Mouse (Mus musculus) right cerebral cortex, postnatal 10 days (tissue): Measurements from ENCODE around the gene Stat4.
A peak's percentile ranks its signal among the peaks of the same experiment; 100 is the strongest.

ENCODE experiments used
- DNase-seq, 2 experiments: peaks; one replicate each; pipeline ENCODE4 v3.0.0; 2021; ENCODE audit warnings: low spot score in 2 of 2

Gene Stat4

DNA sequence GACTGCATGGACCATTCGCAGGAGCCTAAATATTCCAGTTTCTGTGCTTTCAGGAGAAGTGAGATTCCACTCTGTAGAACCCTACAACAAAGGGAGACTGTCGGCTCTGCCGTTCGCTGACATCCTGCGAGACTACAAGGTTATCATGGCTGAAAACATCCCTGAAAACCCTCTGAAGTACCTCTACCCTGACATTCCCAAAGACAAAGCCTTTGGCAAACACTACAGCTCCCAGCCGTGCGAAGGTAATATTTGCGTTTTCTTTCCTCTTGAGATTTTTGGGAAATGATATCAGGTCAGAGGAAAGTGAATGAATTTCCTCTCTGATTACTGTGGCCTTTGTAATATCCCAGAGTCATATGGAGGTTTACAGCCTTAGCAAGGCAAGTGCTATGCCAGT, 115.8 kb downstream of the Stat4 start:
- no peak for DNase-seq

DNA sequence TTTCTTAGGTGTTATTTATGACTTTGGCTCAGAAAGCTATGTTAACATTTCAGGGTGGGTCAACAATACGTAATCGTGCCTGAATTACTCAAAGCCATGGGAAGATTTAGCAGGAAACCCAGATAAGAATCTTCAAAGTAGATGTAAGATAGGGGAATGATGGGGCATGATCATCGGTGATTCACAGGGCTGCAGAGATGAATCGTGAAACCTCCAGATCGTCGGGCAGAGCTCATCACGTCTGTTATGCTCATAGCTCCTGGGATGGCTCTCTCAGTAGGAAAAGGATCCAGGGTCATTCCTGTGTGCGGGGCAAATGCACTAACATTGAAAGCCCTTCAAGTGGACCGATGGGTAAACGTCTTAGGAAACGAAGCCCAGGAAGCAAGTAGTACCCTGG, 120.3 kb downstream of the Stat4 start:
- DNase-seq, result no peak

DNA sequence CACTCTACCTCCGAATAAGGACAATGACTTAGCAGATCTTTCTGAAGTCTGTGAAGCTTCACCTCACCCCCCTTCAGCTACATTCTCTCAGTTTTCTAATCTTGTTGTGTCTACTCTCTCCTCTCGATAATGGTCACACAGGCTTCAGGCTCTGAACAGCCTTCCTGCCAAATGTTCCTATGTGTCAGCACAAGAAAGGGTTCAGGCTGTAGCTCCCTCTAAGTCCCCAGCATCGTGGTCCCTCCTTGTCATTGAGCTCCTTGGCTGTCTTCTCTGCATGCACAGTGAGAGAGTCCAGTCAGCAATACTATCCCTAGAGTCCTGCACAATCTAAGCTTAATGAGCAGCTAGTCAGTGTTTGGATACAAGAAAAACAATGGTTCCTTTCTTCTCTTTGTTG, 124.3 kb downstream of the Stat4 start:
- DNase-seq, result no peak

DNA sequence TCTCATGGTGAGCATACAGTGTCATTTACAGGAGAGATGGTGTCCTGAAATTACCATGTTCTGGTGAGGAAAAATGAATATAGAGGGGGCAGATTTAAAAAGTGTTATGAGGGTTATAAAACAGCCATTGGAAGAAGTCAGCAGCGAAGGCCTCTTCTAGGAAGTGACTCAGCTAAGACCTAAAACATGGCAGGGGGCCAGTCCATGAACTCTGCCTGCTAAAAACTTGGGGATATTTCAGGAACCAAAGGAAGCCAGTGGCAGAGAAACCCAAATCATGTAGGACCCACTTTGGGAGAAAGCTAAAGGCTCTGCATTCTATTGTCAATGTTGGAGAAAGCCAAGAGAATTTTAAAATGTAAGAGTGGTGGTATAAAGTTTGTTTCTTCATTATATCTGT, 125.4 kb downstream of the Stat4 start:
- DNase-seq, result no peak

DNA sequence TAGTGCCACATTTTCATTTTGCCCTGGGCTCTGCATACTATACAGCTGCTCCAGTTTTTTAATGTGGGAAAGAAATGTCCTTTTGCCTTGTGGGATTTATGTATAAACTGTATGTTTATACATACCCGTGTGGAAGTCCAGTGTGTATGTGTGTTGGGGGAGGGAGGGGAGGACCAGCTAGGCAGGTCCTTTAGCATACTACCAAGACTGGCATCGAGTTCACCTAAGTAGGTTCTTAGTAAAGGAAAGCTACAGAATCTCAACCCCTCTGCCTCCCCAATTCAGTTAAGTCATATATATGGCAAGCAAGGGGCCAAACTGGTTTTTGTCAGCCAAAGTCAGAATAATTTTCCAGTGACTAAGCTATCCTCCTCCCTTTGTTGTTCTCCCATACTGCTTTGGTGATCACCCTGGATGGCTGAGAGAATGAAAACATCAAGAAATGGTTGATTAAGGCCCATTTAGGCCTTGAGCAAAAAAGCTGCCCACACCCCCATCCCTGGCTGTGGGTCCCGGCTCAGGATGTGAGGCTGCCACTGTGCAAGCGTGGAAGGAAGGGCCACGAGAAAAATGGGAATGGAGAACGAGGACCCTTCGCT, 126.2 kb downstream of the Stat4 start:
- DNase-seq, result no peak

GRCm38 (mm10) chr1:52113666-52114069, 126.7 kb downstream of the Stat4 start:
- peak; percentile 99 for DNase-seq

GRCm38 (mm10) chr1:52116441-52116840, 129.5 kb downstream of the Stat4 start:
- no peak for DNase-seq

DNA sequence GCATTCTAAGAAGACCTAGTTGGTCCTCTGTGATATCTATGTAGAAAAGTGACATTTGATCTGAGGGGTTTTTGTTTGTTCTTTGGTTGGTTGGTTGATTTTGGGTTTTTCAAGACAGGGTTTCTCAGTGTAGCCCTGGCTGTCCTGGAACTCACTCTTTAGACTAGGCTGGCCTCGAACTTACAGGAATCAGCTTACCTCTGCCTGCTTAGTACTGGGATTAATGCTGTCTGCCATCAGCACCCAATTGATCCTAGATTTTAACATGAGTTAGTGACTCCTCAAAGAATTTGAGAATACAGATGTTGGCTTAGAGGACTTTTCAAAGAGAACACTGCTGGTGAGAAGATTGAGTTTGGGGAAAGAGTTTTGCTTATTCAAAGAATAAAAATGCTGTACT, 130.8 kb downstream of the Stat4 start:
- DNase-seq, result no peak

DNA sequence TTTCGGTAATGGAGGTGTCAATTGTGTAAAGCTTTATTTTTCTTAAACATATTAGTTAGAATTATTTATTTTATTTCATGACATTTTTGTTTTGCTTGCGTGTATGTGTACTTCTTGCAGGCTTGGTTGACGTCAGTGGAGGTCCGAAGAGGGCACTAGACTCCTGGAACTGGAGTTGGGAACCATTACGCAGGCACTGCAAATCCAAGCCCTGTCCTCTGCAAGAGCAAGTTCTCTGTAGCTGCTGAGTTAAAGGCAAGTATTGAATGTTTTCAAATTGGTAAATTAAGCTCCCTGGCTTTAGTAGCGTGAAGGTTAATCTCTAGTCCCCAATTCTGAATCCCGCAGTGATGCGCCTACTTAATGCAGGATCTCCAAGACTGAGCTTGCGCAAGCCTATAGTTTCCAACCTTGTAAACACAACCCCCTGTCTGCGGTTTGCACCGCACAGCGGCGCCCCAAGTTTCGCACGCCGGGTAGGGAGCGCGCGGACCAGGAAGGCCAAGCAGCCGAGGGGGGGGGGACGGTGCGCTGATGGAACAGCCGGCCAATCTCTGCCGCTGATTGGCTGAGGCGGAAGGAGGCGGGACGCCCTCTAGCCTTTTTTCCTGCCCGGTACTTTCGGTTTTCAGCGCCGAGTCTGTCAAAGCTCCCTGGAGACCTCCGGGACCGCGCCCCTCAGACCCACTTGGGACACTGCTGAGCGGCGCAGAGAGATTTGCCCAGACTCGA, 132.1 kb downstream of the Stat4 start, which contains the start of gene Stat1:
Gene Stat1, plus strand, starts transcription at position 581 of the 732 bp plus-strand sequence.
- DNase-seq, result peak; percentile 87

DNA sequence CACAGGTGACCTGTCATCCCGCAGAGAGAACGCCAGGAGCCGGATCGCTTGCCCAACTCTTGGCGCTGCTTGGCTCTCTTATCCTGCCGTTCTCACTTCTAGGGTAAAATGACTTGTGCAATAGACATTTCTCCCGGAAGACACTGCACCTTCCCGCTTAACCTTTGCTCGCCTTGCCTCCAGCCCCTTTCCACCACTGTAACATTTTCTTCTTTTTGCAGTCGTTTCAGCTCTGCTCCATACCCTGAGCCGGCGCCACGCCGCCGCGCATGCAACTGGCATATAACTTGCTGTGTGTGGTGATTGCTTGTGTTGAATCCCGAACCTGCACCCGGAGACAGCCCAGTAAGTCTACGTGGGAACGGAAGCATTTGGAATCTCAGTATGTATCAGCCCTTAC, 132.7 kb downstream of the Stat4 start:
- DNase-seq, result peak in 1 of 2 experiments; percentile 37

DNA sequence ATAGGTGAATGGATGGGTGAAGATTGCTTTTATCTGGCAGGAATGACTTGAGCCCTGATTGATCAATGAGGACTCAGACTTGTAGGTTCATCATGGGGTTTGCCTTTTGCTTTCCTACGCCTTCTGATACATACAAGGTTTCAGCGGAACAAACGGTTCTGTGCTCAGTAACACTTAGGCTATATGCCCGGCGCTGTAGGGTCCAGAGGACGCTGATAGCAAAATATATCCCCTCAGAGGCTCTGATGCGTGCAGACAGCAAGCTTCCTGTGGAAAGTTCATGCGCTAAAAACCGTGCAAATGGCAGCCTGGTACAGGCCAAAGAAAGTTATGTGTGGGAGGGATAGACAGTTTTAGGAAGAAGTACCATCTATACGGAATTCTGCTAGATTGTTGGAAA, 133.2 kb downstream of the Stat4 start:
- DNase-seq, result no peak

- no peak for DNase-seq
Observed at GRCm38 (mm10) chr1:52121052-52121451, 134.1 kb downstream of the Stat4 start.

DNA sequence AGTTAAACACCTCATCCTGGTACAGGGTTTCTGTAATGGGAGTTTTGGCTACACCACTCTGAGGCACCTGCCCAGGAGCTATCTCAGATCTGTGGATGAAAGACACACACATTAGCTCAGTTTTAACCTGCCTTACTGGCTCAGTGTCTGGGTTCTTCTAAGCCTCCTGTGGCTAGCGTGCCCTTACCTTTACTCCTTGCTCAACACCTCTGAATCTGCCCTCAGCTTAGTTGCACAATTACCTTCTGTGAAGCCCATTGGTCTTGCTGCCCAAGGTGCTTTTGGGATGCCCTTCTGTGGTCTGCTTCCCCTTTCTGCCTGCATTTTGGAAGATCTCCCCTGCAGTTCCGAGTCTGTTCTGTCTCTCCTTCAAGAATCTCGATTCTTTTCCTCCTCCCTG, 137.9 kb downstream of the Stat4 start:
- no peak for DNase-seq

DNA sequence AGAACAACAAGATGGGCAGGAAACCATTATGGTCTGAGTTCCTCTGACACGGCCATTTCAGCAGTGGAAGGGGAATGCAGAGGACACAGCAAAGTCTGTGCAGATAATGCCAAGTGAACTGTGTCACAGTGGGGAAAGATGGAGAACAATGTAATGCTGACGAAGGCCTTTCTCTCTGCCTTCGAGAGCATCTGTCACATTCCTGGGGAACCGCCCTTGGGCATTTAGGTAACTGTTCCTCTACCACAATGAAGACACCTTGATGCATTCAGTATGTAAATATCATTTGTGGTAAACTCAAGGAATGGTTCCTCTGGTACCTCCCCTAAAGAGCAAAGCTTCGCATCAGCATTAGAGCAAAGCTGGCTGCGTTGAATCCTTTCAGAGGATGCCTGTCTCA, 140.4 kb downstream of the Stat4 start:
- no peak for DNase-seq

DNA sequence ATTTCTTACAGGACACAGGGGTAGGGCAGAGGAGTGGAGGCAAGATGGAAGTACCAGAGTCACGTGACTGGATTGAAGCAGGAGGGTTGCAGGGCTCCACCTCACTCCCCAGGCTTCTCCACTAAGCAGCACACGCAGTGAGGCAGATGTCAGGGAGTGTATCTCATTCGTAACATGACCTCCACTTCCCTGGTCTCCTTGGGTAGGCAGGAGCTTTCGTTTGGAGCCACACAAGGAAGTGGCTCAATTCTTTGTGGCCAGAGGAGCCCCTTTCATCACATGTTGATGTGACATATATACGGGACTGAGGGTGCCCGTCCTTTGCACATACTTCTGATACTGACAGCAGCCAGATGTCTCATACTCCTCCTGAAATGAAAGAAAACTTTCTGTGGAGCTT, 142.8 kb downstream of the Stat4 start:
- no peak for DNase-seq

DNA sequence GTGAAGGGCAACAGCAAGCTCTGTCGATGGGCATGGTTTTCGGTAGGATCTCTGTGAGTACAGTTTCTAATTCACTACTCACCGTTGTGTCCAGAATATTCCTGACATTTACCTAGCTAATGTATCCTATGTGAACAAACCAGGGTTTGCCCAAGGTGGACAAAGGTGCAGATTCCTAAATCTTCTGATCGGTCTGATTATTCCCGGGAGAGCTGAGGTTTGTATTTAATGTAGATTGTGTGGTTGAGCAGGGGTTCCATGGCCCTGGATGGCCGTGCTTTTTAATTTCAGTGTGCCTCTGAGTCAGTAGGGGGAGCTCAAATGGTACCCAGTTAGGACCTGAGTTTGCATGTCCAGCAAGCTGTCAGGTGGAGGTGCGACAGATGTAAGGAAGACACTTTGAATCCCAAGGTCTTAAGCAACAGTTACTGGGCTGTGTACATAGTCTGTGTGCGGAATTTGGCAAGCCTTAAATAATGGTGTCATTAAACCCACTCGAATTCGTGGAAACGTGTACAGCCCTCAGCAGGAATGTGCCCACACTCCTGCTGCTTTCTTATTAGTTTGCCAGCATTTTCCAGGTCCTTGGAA, 144.9 kb downstream of the Stat4 start:
- DNase-seq, result peak in 1 of 2 experiments; percentile 29

DNA sequence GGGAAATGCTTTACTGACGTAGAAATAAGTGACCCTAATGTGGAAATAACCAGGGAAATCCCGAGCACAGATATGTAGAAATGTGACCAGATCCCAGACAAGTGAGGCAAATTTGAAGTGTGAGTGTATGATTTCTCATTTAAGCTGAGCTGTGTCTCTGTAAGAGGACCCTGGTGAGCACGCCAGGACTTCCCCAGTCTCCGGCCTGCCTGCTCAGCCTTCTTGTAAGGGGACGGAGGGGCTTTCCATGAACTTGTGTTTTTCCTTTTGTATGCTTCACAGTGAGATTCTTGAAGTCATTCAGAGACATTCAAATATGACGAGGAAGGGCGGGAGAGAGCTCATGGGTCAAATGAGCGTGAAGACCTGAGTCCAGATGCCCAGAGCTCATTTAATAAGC, 146.3 kb downstream of the Stat4 start:
- DNase-seq, result no peak

- DNase-seq, result no peak
Observed at GRCm38 (mm10) chr1:52137292-52137691, 150.3 kb downstream of the Stat4 start.

- DNase-seq, result peak in 1 of 2 experiments; percentile 24
Observed at GRCm38 (mm10) chr1:52140534-52140933, 153.6 kb downstream of the Stat4 start.

DNA sequence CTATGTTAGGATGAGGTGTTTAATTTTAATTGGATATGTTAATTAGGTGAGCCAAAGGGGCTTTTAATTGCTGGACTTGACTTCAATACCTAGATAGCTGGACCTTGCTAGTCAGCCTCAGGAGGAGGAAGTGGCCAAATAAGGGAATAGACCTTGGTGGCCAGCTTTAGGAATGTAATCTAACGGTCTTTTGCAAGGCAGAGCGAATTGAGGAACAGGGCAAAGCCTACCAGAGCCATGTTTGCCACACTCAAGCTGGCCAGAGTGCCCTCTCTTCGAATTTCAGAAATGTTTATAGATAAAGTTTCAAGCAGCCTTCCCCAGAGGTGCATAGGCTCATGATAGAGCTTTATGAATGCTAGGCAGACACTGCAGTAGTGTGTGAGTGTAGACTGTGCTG, 154.5 kb downstream of the Stat4 start:
- no peak for DNase-seq

DNA sequence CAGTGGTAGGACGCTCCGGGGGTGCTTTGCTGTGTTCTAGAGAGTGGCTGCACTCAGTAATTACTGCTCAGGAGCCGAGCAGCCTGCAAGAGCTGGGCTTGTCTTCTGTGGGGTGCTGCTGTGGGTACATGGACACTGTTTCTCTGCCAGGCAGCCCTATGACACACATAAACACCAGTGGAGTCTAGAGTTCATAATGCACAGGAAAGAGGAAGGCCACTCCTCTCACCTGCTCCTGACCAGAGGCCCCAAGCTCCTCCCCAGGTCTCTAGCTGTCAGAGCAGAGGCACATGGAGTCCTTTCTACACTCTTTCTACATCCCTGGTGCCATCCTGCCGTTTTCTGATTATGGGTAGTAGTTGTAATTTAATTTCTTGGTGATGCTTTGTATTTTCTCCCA, 155.2 kb downstream of the Stat4 start:
- DNase-seq, result no peak

GRCm38 (mm10) chr1:52143191-52143590, 156.2 kb downstream of the Stat4 start:
- DNase-seq, result no peak

DNA sequence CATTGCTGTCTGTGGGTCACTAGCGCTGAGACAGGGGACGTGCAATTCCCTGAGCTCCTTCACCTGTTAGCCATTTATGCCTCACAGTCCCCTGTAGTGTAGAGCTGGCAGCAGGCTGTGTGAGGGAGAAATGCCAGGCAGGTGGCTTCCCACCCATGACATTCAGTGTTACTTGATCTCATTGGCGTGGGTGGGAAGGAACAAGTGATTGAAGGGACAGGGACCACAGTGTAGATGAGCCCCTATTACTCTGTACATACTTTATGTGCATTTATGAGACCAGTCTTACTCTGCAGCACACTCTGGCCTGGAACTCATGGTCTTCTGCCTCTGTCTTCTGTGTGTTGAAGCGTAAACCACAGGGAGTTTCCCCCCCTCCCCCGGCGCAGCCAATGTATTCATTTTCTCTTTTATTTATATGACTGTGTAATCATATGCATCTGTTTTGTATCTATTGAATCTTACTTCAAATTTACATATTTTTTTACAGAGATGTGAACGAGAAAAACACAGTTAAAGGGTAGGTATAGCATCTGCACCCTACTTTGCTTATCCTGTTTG, 156.7 kb downstream of the Stat4 start:
- DNase-seq, result no peak
